Mouse (Mus musculus) kidney, postnatal 36 days (tissue): ENCODE data around the gene Ralgps1.
"Not testable (repeated sequence)": the region's sequence is repeated elsewhere in the genome, so short reads cannot be mapped to it uniquely, and the experiment has no call there.

Source experiments
- DNase-seq, 2 experiments: peaks; one replicate each; pipeline ENCODE4 v3.0.0; 2021 to 2022; ENCODE audit warnings: mixed read lengths in 2 of 2

The Ralgps1 gene

DNA sequence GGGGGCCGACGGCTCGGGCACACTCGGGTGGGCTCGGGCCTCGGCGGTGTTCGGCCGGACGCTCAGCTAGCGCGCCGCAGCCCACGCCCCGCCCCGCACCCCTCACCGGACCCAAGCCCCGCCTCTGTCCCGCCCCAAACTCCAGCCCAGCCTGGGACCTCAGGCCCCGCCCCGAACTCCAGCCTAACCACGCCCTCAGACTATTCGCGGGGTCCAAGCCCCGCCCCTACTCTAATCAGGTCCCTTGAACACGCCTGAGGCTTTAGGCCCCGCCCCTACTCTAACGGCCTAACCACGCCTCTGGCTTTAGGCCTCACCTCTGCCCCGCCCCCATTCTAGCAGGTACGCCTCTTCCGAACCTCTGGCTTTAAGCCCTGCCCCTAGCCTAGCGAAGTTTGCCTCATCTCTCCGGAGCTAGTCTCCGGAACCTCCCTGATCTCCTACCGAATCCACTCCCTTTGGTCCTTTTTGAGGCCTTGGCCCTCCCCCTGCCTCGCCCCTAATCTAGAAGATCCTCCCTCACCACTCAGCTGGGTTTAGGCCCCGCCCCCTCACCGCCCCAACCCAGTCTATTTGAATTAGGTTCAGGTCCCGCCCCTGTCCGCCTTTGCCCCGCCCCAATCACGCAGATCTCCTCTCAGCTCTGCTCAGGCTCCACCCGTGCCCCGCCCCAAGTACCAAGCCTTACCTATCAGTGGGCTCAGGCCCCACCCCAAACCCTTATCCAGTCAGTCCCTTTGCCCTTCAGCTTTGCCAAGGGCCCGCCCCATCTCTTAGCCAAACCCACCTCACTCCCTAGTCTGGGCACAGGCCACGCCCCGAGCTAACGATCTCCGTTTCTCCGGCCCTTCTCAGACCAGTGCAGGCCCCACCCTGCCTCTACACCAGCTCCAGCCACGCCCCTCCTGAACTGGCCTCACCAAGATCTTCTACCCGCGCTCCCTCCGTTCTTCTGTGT lies 240.5 kb downstream of the Ralgps1 start:
- peak; percentile 99 to 100 for DNase-seq

DNA sequence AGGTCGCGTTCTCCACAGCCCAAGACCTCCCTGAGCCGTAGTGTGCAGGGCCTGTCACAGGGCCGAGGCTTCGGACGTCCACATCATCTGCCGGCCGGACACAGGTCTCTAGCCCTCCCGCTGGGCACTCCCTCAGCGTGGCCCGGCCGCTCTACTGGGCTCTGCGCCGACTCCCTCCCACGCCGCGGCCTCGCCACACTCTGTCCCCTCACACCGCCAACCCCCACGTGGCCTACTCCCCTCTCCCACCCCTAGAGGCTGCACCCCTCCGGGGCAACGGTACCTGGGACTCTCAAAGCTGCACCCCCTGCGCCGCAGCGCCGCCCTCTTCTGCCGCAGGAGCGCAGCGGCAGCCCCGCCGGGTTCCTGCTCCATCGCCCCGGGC lies 241.2 kb downstream of the Ralgps1 start:
- DNase-seq, result no peak

DNA sequence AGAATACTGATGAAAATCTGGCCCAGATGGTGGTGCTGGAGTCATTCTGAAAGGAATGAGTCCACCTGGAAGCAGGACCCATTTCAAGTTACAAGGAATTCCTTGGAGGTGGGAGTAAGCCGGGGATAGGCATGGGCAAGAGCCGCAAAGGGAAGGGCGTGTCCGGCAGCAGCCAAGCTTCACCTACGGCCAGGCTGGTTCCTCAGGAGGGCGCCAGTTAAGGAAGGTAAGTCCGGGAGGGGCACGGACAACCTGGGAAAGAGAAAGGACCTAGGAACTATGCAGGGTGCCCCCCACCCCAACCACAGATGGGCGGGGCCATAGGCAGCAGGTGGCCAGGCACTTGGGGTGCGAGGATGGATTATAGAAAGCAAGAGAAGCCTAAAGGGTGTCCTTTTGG lies 241.6 kb downstream of the Ralgps1 start:
- DNase-seq, result peak; percentile 13 to 30

DNA sequence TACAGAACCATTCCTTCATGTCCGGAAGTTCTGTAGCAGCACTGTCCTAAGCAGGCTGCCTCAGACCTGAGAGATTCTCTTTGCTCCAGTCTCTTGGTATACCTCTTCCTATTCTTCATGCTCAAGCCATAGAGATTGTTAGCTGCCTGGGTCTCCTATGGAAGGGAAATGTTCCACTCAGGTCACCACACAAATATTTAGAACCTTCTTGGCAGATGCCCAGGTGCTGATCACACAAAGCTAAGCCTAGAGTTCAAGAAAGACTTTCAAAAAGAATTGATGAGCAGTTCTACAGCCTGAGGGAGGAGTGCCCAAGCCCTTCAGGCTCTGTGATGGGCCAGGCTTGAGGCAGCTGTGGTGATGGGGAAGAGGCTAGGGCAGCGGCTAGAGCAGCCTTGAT lies 242.3 kb downstream of the Ralgps1 start:
- DNase-seq, result no peak

DNA sequence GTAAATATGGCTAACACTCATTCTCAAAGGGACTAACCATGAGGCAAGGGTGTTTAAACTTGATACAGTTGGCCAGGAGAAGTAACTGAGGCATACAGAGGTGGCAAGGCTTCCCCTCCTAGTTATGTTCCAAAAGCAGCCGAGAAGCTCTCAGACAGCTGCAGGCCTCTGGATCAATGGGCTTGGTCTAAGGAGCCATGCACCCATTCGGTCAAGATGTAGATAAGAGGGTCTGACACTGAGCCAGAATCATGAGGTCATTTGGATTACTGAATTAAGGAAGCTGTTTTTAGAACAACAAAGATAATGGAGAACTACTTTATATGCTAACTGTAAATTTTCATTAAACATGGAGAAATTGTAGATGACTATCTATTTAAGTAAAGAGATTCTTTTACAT lies 244.0 kb downstream of the Ralgps1 start:
- no peak for DNase-seq

- no peak for DNase-seq
Measured at GRCm38 (mm10) chr2:33122856-33123255, 248.4 kb downstream of the Ralgps1 start.

DNA sequence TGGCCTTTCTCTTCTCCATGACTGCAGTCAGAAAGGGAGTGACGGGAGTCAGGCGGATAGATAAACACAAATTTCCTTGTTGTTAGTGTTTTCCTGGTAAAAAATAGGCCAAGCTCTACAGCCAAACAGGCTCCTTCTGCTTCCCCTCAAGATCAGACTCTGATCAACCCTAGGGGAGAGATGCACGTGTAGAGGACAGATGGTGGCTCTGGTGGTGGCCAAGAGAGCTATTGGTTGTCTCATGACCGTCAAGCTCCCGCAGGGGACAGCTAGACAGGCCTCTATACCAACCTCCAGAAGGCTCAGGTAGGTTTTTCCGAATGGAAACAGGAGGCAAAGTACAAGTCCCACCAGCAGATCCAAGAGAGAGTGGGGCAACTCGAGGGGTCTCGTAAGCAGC lies 270.8 kb downstream of the Ralgps1 start:
- no peak for DNase-seq

DNA sequence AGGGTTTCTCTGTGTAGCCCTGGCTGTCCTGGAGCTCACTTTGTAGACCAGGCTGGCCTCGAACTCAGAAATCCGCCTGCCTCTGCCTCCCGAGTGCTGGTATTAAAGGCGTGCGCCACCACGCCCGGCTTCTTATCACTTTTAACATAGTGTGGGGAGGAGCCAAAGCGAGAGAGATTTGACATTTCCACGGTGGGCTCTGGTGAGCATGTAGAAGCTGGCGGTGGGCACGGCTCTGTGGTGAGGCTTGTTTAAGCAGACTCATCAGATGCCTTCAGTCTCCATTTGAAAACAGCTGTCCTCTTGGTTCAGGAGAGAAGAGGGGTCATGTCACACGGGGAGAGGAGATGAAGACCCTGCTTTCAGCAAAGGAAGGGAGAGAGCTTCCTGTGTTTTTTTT lies 274.0 kb downstream of the Ralgps1 start:
- not testable (repeated sequence) for DNase-seq

DNA sequence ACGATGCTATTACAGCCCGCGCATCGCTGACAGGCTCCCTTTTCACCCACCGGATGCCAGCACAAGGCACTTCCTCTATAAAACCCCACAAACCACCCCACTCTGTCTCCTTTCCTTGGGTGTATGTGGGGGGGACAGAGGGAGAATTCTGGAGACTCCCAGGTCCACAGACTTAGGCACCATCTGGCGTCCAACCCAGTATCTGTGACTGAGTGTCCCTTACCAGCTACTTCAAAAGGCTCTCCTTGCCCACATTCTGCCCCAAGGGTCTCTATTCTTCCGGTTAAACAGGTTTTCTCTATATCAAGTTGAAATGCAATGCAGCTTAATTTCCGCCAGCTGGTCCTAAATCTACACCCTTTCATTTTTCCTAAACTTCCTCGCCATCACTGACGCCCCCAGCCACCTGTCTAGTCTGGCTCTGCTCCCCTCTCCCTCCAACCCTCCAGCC lies 276.0 kb downstream of the Ralgps1 start:
- no peak for DNase-seq

DNA sequence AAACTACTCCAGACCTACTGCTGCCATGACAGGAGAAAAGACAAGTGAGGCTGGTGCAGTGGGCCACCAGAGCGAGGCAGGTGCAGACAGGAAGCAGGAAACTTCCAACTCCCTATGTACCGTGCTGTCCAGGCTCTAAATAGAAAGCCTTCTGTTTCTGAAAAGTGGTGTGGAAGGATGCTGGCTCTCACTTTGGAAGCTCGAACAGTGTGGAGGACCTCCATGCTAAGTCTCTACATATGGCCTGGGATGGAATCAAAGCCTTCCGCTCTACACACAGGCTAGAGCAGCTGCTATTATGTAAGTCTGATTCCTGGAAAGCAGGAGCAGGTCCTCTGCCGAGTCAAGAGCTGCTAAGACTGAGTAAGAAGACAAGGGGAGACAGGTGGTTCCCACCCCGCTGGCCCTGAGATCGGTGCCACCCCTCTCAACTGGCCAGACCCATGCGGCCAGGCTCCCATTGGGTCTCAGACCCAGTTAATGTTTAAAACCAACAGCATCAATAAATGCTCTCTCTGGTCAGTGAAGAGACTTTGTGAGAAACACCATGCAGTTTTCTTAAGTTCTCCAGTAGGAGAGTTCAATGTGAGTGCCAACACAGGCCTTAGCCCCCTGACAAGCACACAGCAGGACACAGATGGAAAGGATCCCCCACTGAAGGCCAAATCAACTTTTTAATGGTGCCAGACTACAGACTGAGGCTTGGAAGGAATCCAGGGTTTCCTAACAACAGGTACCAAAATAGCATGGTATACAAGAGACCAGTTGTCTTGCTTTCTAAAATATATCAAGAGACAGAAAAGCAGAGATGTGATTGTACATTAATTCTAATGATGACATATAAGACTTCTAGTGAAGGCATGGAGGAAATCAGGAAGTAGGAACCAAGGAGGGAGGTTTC lies 280.4 kb downstream of the Ralgps1 start:
- no peak for DNase-seq

GRCm38 (mm10) chr2:33090033-33090400 lies 281.3 kb downstream of the Ralgps1 start:
- not testable (repeated sequence) for DNase-seq

- no peak for DNase-seq
Measured at GRCm38 (mm10) chr2:33089356-33090032, 281.8 kb downstream of the Ralgps1 start.

DNA sequence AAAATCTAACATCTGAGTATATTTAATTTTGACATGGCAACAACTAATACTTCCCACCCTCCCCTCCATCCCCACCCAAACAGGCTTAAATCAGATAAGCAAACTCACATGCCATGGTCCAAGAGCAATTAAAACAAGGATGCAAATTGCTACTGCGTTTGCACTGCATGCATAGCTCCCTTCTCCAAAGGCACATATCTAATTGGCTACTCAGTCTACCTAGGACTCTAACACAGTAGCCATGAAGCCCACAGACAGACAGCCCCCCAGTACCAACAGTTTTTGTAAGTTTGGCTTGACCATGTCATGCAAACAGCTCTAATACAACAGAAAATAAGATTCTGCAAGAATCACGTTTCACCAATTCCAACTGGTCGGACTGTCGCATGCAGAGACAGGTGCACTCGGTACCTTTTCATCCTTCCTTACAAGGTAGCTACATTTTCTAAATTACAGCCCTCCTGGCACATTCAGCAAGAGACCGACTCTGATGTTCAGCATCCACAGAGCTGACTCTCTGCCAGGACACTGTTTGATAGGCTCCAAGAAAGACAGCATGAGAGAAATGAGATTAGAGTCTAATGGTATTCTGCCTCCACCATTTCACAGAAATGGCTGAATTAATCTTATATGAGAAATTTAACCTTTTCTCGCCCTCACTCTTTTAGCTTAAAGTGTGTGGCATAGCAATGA lies 284.5 kb downstream of the Ralgps1 start:
- DNase-seq, result no peak

GRCm38 (mm10) chr2:33086016-33086596 lies 285.2 kb downstream of the Ralgps1 start:
- no peak for DNase-seq

- DNase-seq, result no peak
Measured at GRCm38 (mm10) chr2:33084221-33084620, 287.1 kb downstream of the Ralgps1 start.
